Mouse (Mus musculus): ENCODE data around the gene Ercc6l2.

GRCm38 (mm10) chr13:63879864-63880141, 64.8 kb downstream of the Ercc6l2 start:
- TF ChIP-seq CTCF (IDR thresholded peaks at IDR 0.05; ENCODE audit: extremely low read depth, insufficient read depth, insufficient read length, insufficient replicate concordance) = no peak
- no peak for TF ChIP-seq POLR2A (IDR thresholded peaks at IDR 0.05; ENCODE audit: low read depth, low read length)

Measured in spleen, adult 2 months (tissue).